Mouse (Mus musculus) ZHBTc4 (cell line): ENCODE measurements around the gene Sycp2.

Source experiments
- DNase-seq: peaks from one replicate; pipeline ENCODE4 v3.0.0-alpha.2; 2011; ENCODE audit warnings: low read depth, low spot score

The Sycp2 gene

GRCm38 (mm10) chr2:178303453-178304187, 103.9 kb downstream of the Sycp2 start:
- DNase-seq: no peak
